ENCODE assay signal across 19 mouse cellular contexts in the genomic region with DNA sequence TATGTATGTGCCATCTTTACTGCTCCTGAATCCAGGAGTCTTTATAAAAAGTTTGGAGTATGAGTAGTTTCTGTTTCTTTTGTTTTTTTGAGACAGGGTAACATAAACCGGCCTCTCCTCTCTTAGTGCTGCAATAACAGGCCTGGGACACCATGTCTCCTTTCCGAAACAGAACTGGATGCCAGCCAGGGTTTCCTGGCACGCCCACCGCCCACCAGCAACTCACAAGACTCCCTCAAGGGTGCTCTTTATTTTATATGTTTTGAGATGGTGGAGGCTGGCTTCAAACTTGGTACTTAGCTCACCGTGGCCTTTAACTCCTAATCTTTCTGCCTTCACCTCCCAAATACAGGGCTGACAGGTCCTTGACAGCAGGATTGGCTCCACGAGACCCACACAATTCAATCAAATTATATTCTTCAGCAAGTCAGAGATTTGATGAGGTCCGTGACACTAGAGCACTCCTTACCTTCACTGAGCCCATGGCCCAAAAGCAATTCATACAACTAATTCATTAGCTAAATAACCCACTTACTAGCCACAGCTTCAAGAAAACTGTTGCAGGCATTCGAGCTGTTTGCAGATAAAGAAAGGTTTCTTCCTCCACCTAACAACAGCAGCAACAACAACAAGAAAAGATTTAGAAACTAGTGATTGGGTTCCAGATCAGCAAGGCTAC. TPM values are rescaled to one million over a fixed set of nuclear protein-coding genes. Genes with fewer than 3 reads are reported as not detected.
DNase-seq lines count a peak whose midpoint lies in the region; ATAC-seq and TF ChIP-seq lines count a peak whose summit lies in the region.
"Had no signal": no experiment of that assay in that cellular context is flagged by ENCODE, and none has a peak within 500 bp of the region (broad histone marks: within the 10 kb centered on the region; RNA-seq: fewer than 3 reads in every experiment).

No protein-coding gene starts in this region.

- DNase-seq in cerebellum, adult 11 months = peak; percentile 43
- DNase-seq in cerebellum, adult 2 months = no peak
- DNase-seq in limb, embryonic 10.5 days (ENCODE audit: low spot score) = no peak
- peak; percentile 68 for DNase-seq in testis, postnatal 10 days (ENCODE audit: low spot score)
- no peak for DNase-seq in testis, postnatal 14 days (ENCODE audit: low spot score)
- DNase-seq in Muller cell, postnatal 12 days (ENCODE audit: inconsistent ontology term) = no peak
- DNase-seq: gastrocnemius, postnatal 25 days; heart, postnatal 36 days; kidney, adult 8-10 months; kidney, postnatal 36 days; lung, postnatal 4 days; thymus, postnatal 25 days had no signal

- no peak overlapping the region for H3K4me3 ChIP-seq in cerebellum, adult 2 months (replicated peaks; ENCODE audit: insufficient read depth, low read depth, low read length)
- H3K4me3 ChIP-seq in limb, embryonic 15.5 days = no peak overlapping the region
- no peak overlapping the region for H3K4me3 ChIP-seq in limb, embryonic 10.5 days
- H3K4me3 ChIP-seq in hindbrain, embryonic 16.5 days (ENCODE audit: low read length) = no peak overlapping the region

- H3K9ac ChIP-seq in limb, embryonic 15.5 days = peak overlapping the region; percentile 20; the same call in 1 of the 2 replicates
- H3K9ac ChIP-seq in hindbrain, embryonic 16.5 days (ENCODE audit: low read depth, low read length) = no peak overlapping the region

- TF ChIP-seq POLR2A in cerebellum, adult 2 months (IDR thresholded peaks at IDR 0.05; ENCODE audit: borderline replicate concordance, insufficient read depth, low read length) = no peak

- H3K4me1 ChIP-seq in cerebellum, adult 2 months (ENCODE audit: control insufficient read depth, insufficient read depth, low read length) = peaks cover 9% of the 10 kb centered on the region
- peaks cover 37% of the 10 kb centered on the region for H3K4me1 ChIP-seq in limb, embryonic 15.5 days
- H3K4me1 ChIP-seq in limb, embryonic 10.5 days = peaks cover 31% of the 10 kb centered on the region
- H3K4me1 ChIP-seq in hindbrain, embryonic 16.5 days (ENCODE audit: control insufficient read depth, insufficient read depth, low read depth, low read length) = peaks cover 19% of the 10 kb centered on the region

- no peaks in the 10 kb centered on the region for H3K27me3 ChIP-seq in cerebellum, adult 2 months (ENCODE audit: control insufficient read depth, insufficient read depth, low read length)
- H3K27me3 ChIP-seq in limb, embryonic 15.5 days = no peaks in the 10 kb centered on the region
- H3K27me3 ChIP-seq in limb, embryonic 10.5 days (ENCODE audit: low read depth, poor library complexity, severe bottlenecking) = no peaks in the 10 kb centered on the region
- H3K27me3 ChIP-seq in hindbrain, embryonic 16.5 days (replicated peaks; ENCODE audit: control insufficient read depth, insufficient read depth, low read length) = no peaks in the 10 kb centered on the region
- H3K27me3 ChIP-seq: CH12.LX had no signal

- no peak overlapping the region for H3K4me2 ChIP-seq in limb, embryonic 15.5 days
- no peak overlapping the region for H3K4me2 ChIP-seq in hindbrain, embryonic 16.5 days (ENCODE audit: low read length)

- H3K36me3 ChIP-seq in limb, embryonic 15.5 days = peaks cover 15% of the 10 kb centered on the region; the same call in 1 of the 2 replicates
- H3K36me3 ChIP-seq in limb, embryonic 10.5 days = peaks cover 30% of the 10 kb centered on the region
- no peaks in the 10 kb centered on the region for H3K36me3 ChIP-seq in hindbrain, embryonic 16.5 days (ENCODE audit: control insufficient read depth, insufficient read depth, low read length)

- H3K27ac ChIP-seq in cerebellum, adult 2 months (ENCODE audit: insufficient read depth, low read length) = no peak overlapping the region
- no peak overlapping the region for H3K27ac ChIP-seq in limb, embryonic 15.5 days
- H3K27ac ChIP-seq in limb, embryonic 10.5 days = no peak overlapping the region
- H3K27ac ChIP-seq in hindbrain, embryonic 16.5 days (ENCODE audit: low read depth, low read length) = no peak overlapping the region
- H3K27ac ChIP-seq: stomach, postnatal 0 days had no signal

- no peak for TF ChIP-seq CTCF in cerebellum, adult 2 months (IDR thresholded peaks at IDR 0.05; ENCODE audit: borderline replicate concordance, insufficient read depth, low read depth, low read length)

- no peak for ATAC-seq in limb, embryonic 15.5 days (ENCODE audit: insufficient number of reproducible peaks, low FRiP score, low TSS enrichment, low read depth)
- no peak for ATAC-seq in hindbrain, embryonic 16.5 days

- H3K9me3 ChIP-seq in limb, embryonic 15.5 days = no peaks in the 10 kb centered on the region
- H3K9me3 ChIP-seq in limb, embryonic 10.5 days (replicated peaks) = no peaks in the 10 kb centered on the region
- no peaks in the 10 kb centered on the region for H3K9me3 ChIP-seq in hindbrain, embryonic 16.5 days (ENCODE audit: control insufficient read depth, low read length)
- H3K9me3 ChIP-seq: forebrain, embryonic 10.5 days; heart, embryonic 10.5 days; midbrain, embryonic 10.5 days had no signal

- 70% methylated on average over 8 of the region's 8 CpGs for WGBS in cerebellum, adult 2 months
- 78% methylated on average over 8 of the region's 8 CpGs for WGBS in limb, embryonic 15.5 days
- 88% methylated on average over 8 of the region's 8 CpGs for WGBS in limb, embryonic 10.5 days
- WGBS in hindbrain, embryonic 16.5 days = 85% methylated on average over 8 of the region's 8 CpGs

RNA-seq across cellular contexts. Expression of a gene that starts 1.5 kb away (rescaled TPM):
- 2.9 and 3.3 TPM in 2 replicates for polyA plus RNA-seq in cerebellum, adult 2 months (2012; rRNA removed)
- 19.1 and 21.4 TPM in 2 replicates for polyA plus RNA-seq in limb, embryonic 15.5 days (2015; fragmentation: Nextera tagmentation; extraction: Ambion mirVana)
- 54.7 and 60.2 TPM in 2 replicates for polyA plus RNA-seq in limb, embryonic 10.5 days (2016; fragmentation: Nextera tagmentation; extraction: Ambion mirVana)
- polyA plus RNA-seq in hindbrain, embryonic 16.5 days (2015; fragmentation: Nextera tagmentation; extraction: Ambion mirVana) = 4.5 and 6.7 TPM in 2 replicates

RNA-seq across cellular contexts. Expression of a gene that starts 2.3 kb away (rescaled TPM):
- 69.5 and 82.5 TPM in 2 replicates for polyA plus RNA-seq in cerebellum, adult 2 months (2012; rRNA removed)
- 210 and 217 TPM in 2 replicates for polyA plus RNA-seq in limb, embryonic 15.5 days (2015; fragmentation: Nextera tagmentation; extraction: Ambion mirVana)
- polyA plus RNA-seq in limb, embryonic 10.5 days (2016; fragmentation: Nextera tagmentation; extraction: Ambion mirVana) = 181 and 187 TPM in 2 replicates
- polyA plus RNA-seq in hindbrain, embryonic 16.5 days (2015; fragmentation: Nextera tagmentation; extraction: Ambion mirVana) = 106 and 112 TPM in 2 replicates

RNA-seq across cellular contexts. Expression of a gene that starts 33.2 kb away (rescaled TPM):
- polyA plus RNA-seq in cerebellum, adult 2 months (2012; rRNA removed) = 183 and 193 TPM in 2 replicates
- 71.2 and 82.9 TPM in 2 replicates for polyA plus RNA-seq in limb, embryonic 15.5 days (2015; fragmentation: Nextera tagmentation; extraction: Ambion mirVana)
- polyA plus RNA-seq in limb, embryonic 10.5 days (2016; fragmentation: Nextera tagmentation; extraction: Ambion mirVana) = 115 and 130 TPM in 2 replicates
- polyA plus RNA-seq in hindbrain, embryonic 16.5 days (2015; fragmentation: Nextera tagmentation; extraction: Ambion mirVana) = 119 and 127 TPM in 2 replicates

RNA-seq across cellular contexts. Expression of a gene that starts 33.3 kb away (rescaled TPM):
- 51.8 and 64.1 TPM in 2 replicates for polyA plus RNA-seq in cerebellum, adult 2 months (2012; rRNA removed)
- 26.0 and 28.2 TPM in 2 replicates for polyA plus RNA-seq in limb, embryonic 15.5 days (2015; fragmentation: Nextera tagmentation; extraction: Ambion mirVana)
- polyA plus RNA-seq in limb, embryonic 10.5 days (2016; fragmentation: Nextera tagmentation; extraction: Ambion mirVana) = 6.4 and 7.3 TPM in 2 replicates
- 6.5 and 6.8 TPM in 2 replicates for polyA plus RNA-seq in hindbrain, embryonic 16.5 days (2015; fragmentation: Nextera tagmentation; extraction: Ambion mirVana)

RNA-seq across cellular contexts. Expression of a gene that starts 36.1 kb away (rescaled TPM):
- polyA plus RNA-seq in cerebellum, adult 2 months (2012; rRNA removed) = 114 TPM in 2 replicates
- polyA plus RNA-seq in limb, embryonic 15.5 days (2015; fragmentation: Nextera tagmentation; extraction: Ambion mirVana) = 42.1 and 45.6 TPM in 2 replicates
- 33.3 and 40.3 TPM in 2 replicates for polyA plus RNA-seq in limb, embryonic 10.5 days (2016; fragmentation: Nextera tagmentation; extraction: Ambion mirVana)
- polyA plus RNA-seq in hindbrain, embryonic 16.5 days (2015; fragmentation: Nextera tagmentation; extraction: Ambion mirVana) = 77.6 and 79.5 TPM in 2 replicates

Comparison
In these comparisons a context has a peak if more than half of its experiments do, and no peak if none do; other contexts are left out.
1. DNase-seq: peak in cerebellum, adult 11 months (single experiment) and testis, postnatal 10 days (single experiment); none in cerebellum, adult 2 months (0 of 2), limb, embryonic 10.5 days (single experiment), testis, postnatal 14 days (single experiment) and Muller cell, postnatal 12 days (single experiment).